Mouse (Mus musculus): ENCODE data around the gene Plpp1. TPM values are rescaled to one million over a fixed set of nuclear protein-coding genes. Genes with fewer than 3 reads are reported as not detected.
A peak's percentile ranks its signal among the peaks of the same experiment; 100 is the strongest.

Plpp1 gene
- polyA plus RNA-seq, 1 experiment from 2014 or later: 62.3 TPM

DNA sequence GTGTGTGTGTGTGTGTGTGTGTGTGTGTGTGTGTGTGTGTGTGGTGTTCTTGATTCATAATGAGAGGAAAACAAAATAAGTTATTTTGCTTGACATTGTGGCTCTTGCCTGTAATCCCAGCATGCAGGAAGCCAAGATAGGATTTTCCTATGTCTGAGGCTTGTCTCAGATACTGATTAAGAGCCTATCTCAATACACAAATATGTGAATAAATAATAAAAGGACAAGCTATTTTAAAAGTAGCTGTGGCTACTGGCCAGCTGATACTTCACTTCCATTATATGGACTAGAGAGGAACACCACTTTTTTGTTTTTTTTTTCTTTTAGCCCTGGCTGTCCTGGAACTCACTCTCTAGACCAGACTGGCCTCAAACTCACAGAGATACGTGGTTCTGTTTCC is 38.8 kb upstream of the Plpp1 start:
- Histone ChIP-seq H3K4me3 (no peak overlapping the region), H3K36me3 (replicated peaks) (no peaks in the 10 kb centered on the region), H3K4me1 (no peaks in the 10 kb centered on the region), H3K9ac (no peak overlapping the region), H3K27me3 (replicated peaks) (no peaks in the 10 kb centered on the region), H3K9me3 (no peaks in the 10 kb centered on the region; the same call in 1 of the 2 replicates), H3K4me2 (no peak overlapping the region), H3K27ac (no peak overlapping the region)
- ATAC-seq (replicated peaks): no peak
- 67% methylated on average over 1 of the region's 1 CpGs for WGBS

DNA sequence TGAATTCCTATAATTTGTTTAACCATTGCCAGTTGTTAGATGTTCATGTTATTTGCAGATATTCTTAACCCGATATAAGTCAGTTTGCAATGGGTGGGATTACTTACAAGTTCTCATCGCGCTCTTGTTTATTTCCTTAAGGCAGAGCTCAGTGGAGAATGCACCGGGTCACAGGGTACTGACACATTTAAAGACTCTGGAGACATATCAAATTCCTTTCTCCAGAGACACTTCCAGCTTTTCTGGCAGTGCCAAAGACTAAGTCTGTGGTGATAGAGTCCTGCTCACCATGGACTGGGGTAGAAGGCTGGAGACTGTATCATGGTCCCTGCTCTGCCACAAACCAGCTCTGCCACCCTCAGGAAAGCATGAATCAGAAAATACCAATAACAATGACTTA is 38.0 kb upstream of the Plpp1 start:
- Histone ChIP-seq H3K4me3 (no peak overlapping the region), H3K4me2 (no peak overlapping the region), H3K27ac (no peak overlapping the region), H3K9ac (no peak overlapping the region), H3K4me1 (no peaks in the 10 kb centered on the region), H3K27me3 (replicated peaks) (no peaks in the 10 kb centered on the region), H3K9me3 (no peaks in the 10 kb centered on the region; the same call in none of the 2 replicates), H3K36me3 (replicated peaks) (no peaks in the 10 kb centered on the region)
- no peak for ATAC-seq (replicated peaks)
- 85% methylated on average over 4 of the region's 4 CpGs for WGBS

DNA sequence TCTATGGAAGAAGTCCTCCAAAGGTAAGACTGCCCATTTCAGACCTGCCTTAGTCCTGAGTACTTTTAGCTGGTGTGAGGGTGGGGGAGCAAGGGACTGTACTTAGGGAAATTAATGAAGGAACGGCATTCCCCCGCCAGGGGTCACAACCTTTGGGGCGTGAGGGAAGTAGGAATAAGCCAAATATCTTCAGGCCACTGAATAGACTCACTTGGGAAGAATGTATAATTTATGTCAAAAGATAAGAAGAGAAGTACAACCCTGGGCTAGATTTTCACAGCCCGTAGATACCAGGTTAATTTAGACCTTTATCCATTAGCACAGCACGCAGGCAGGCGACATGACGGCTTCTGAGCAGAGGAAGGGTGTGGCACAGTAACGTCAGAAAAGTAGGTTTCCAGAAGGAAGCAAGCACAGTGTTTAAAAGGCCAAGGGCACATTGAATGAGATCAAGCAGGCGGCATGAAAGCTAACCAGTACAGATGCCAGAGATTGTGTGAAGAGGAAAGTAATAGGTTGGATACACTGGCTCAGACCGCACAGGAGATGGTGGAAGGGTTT is 37.0 kb upstream of the Plpp1 start:
- no peaks in the 10 kb centered on the region; the same call in none of the 2 replicates for H3K9me3 ChIP-seq
- no peak overlapping the region for H3K27ac ChIP-seq
- H3K4me1 ChIP-seq: no peaks in the 10 kb centered on the region
- H3K4me3 ChIP-seq: no peak overlapping the region
- H3K4me2 ChIP-seq: no peak overlapping the region
- H3K27me3 ChIP-seq (replicated peaks): no peaks in the 10 kb centered on the region
- no peak overlapping the region for H3K9ac ChIP-seq
- ATAC-seq (replicated peaks): no peak
- 83% methylated on average over 10 of the region's 10 CpGs for WGBS
- no peaks in the 10 kb centered on the region for H3K36me3 ChIP-seq (replicated peaks)

DNA sequence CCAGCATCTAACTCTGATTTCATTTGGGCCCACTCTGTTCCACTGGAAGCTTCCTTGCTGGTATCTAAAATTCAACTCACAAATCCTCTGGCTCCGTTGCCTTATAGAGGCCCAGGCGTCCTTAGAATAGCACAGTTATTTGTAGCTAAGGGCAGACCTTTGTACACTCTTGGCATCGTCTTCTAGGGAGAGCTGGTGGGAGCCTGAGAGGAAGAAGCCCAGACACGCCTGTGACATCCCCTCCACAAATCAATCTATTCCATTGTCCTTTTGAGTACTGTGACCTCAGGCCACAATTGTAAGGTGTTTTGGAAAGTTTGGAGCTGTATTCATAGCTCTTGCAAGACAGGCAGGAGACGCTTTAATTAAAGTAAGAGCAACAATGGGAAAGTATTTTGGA is 36.0 kb upstream of the Plpp1 start:
- ATAC-seq (replicated peaks): no peak
- no peak overlapping the region for H3K9ac ChIP-seq
- no peaks in the 10 kb centered on the region for H3K36me3 ChIP-seq (replicated peaks)
- H3K27me3 ChIP-seq (replicated peaks): no peaks in the 10 kb centered on the region
- WGBS: 87% methylated on average over 5 of the region's 5 CpGs
- H3K9me3 ChIP-seq: no peaks in the 10 kb centered on the region; the same call in none of the 2 replicates
- H3K4me1 ChIP-seq: no peaks in the 10 kb centered on the region
- H3K4me2 ChIP-seq: no peak overlapping the region
- no peak overlapping the region for H3K4me3 ChIP-seq
- H3K27ac ChIP-seq: no peak overlapping the region

DNA sequence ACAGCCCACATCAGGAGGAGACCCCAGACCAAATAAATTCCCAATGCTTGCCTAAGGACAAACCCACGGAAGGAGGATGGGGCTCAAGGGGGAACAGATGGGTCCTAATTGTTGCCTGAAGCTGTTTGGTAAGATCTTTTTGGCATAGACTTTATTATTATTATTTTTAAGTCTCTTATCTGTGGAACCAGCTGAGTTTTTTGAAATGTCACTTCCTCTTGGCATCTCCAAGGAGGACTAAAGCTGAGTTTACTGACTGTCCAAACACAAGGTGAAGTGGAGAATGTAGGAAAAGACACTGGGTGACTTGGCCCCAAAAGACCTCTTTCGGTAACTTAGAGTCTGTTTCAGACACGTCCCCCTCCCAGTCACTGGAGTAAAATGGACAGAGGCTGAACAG is 34.9 kb upstream of the Plpp1 start:
- ATAC-seq (replicated peaks): no peak
- Histone ChIP-seq H3K9me3 (no peaks in the 10 kb centered on the region; the same call in none of the 2 replicates), H3K4me1 (no peaks in the 10 kb centered on the region), H3K27me3 (replicated peaks) (no peaks in the 10 kb centered on the region), H3K4me2 (no peak overlapping the region), H3K36me3 (replicated peaks) (no peaks in the 10 kb centered on the region), H3K4me3 (no peak overlapping the region), H3K27ac (no peak overlapping the region), H3K9ac (no peak overlapping the region)
- 90% methylated on average over 3 of the region's 3 CpGs for WGBS

DNA sequence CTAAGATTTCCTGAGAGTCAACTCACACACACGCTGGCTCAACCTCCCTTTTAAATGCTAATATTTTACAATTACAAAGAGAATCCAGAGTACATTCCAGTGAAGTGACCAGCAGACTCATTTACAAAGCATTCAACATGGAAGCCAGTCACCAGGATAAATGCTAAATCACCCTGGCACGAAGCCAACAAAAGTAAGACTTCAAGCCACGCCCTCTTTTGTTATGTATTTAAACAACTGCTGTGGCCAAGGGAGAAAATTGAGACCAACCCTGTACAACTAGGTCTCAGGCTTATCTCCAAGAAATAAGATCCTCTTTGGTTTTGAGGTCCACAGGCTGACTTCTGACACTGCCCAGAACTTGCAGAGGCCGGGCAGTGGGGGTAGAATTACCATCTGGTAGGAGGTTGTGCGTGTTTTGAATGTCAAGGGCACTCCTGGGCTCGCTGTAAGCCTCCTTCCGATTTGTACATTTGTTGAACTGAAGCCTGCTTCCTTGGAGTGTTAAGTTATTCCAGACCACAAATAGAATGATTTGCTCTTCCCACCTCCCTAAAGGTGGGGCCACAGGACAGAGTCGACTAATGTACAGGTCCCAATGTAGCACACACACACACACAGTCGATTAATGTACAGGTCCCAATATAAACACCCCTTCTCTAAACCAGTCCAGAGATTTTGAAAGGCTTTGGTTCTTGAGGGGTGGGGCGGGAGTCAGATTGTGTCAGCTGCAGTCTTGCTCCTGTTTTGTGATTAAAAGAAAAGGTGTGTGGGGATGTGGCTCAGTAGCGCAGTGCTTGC is 29.9 kb upstream of the Plpp1 start:
- peak; percentile 30; the same call in 1 of the 2 replicates for ATAC-seq (replicated peaks)
- Histone ChIP-seq H3K27me3 (replicated peaks) (no peaks in the 10 kb centered on the region), H3K4me2 (no peak overlapping the region), H3K36me3 (replicated peaks) (no peaks in the 10 kb centered on the region), H3K27ac (no peak overlapping the region), H3K9me3 (no peaks in the 10 kb centered on the region; the same call in none of the 2 replicates), H3K4me3 (no peak overlapping the region), H3K4me1 (no peaks in the 10 kb centered on the region), H3K9ac (no peak overlapping the region)
- 30% methylated on average over 11 of the region's 11 CpGs for WGBS

DNA sequence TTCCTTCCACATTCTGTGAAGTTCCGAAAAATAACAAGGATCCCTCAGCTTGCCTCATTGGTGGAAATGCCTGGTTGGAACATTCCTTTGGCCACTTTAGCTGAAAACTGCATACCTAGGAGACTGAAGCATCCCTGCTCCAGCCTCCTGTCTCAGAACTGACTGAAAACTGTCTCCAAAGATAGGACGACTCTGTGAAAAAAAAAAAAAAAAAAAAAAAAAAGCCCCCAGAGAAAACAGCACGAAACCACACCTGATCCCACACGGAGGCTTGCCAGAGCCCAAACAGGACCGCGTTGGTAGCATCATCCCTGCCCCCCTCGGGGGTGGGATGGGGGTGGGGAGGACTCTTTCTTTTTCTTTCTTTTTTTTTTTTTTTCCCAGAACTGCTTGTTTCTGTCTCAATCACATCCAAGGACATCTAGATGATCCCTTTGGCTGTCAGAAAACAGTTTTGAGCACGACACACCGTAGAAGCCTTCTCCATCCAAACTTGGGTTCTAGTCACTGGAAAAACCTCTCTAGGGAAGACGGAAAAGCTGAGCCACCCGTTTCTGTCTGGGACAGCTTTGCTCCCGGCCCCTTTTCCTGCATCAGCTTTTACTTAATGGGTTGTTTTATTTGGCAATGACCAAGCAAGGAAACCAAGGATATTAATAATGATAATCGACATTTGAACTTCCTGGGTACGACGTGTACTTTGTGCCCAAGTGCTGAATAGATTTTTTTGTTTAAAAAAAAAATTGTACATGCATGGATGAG is 29.0 kb upstream of the Plpp1 start:
- Histone ChIP-seq H3K9me3 (no peaks in the 10 kb centered on the region; the same call in 1 of the 2 replicates), H3K27me3 (replicated peaks) (no peaks in the 10 kb centered on the region), H3K4me1 (no peaks in the 10 kb centered on the region), H3K9ac (no peak overlapping the region), H3K27ac (no peak overlapping the region), H3K4me3 (no peak overlapping the region), H3K4me2 (no peak overlapping the region), H3K36me3 (replicated peaks) (no peaks in the 10 kb centered on the region)
- WGBS: 48% methylated on average over 15 of the region's 15 CpGs
- no peak for ATAC-seq (replicated peaks)

DNA sequence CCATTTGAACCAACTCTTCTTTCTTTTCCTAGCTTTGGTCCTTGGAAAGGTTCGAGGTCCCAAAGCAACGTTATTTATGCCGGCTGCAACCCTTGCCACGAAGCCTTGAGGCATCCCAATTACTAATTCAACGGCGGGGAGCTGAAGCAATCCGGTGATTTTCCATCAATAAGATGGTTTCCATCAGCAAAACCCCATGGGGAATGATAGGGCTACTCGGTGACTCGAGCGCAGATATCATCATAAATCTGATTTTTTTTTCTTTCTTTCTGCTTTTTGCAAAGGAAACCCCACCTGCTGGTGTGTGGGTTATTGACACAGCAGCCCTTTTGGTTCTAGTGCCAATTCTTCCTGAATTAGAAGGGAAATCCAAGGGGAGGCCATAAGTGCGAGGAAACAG is 28.3 kb upstream of the Plpp1 start:
- Histone ChIP-seq H3K27me3 (replicated peaks) (no peaks in the 10 kb centered on the region), H3K9me3 (no peaks in the 10 kb centered on the region; the same call in 1 of the 2 replicates), H3K4me1 (no peaks in the 10 kb centered on the region), H3K4me3 (no peak overlapping the region), H3K36me3 (replicated peaks) (no peaks in the 10 kb centered on the region), H3K4me2 (no peak overlapping the region), H3K9ac (no peak overlapping the region), H3K27ac (no peak overlapping the region)
- WGBS: 51% methylated on average over 11 of the region's 11 CpGs
- no peak for ATAC-seq (replicated peaks)

DNA sequence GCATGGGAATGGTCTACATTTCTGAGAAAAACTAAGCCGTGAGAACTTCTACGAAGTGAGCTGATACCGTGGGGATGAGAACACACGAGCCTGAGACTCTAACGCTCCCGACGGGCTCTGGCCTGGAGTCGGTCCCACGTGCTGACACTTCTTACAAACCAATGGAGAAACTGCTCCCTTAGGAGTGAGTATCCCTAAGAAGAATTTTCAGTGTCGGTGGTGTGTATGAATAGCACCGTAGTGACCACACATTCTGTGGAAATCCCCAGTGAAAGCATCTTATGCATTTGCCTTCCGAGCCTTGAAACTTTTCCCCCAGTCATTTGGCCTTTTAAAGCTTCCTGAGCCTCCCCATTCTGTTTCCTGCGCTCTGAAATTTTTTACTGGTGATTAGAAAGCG is 27.7 kb upstream of the Plpp1 start:
- no peak for ATAC-seq (replicated peaks)
- Histone ChIP-seq H3K27me3 (replicated peaks) (no peaks in the 10 kb centered on the region), H3K27ac (no peak overlapping the region), H3K4me3 (no peak overlapping the region), H3K4me2 (no peak overlapping the region), H3K9me3 (no peaks in the 10 kb centered on the region), H3K4me1 (no peaks in the 10 kb centered on the region), H3K36me3 (replicated peaks) (no peaks in the 10 kb centered on the region), H3K9ac (no peak overlapping the region)
- WGBS: 81% methylated on average over 14 of the region's 14 CpGs

DNA sequence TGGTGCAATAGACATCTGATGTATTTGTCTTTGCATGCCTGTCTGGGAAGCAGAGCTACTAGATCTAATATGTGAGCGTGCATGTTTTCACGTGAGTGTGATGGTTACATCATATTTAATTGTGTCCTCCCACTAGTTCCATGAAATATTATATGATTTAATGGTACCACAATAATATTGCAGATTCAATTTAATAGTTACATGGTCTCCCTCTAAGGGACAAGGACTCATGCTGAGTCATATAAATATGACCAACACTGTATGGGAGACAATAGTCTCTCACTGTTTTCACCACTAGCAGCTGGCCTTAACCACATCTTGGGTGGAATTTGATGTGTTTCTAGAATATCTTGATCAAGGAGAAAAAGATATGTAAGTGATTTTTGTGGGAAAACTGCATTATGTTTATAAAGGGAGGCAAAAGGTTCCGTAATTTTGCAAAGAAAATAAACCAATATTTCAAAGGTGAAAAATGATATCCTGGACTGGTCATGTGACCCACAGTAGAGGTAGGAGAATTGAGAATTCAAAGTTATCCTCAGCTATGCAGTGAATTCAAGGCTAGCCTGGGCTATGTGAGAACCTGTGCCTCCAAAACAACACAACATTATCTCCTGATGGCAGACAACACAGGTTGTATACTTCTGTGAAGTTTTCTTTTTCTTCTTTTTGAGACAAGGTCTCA is 26.5 kb upstream of the Plpp1 start:
- Histone ChIP-seq H3K4me2 (no peak overlapping the region), H3K36me3 (replicated peaks) (no peaks in the 10 kb centered on the region), H3K9me3 (no peaks in the 10 kb centered on the region), H3K9ac (no peak overlapping the region), H3K4me1 (no peaks in the 10 kb centered on the region), H3K27me3 (replicated peaks) (no peaks in the 10 kb centered on the region), H3K4me3 (no peak overlapping the region), H3K27ac (no peak overlapping the region)
- ATAC-seq (replicated peaks): no peak
- WGBS: 93% methylated on average over 3 of the region's 3 CpGs

DNA sequence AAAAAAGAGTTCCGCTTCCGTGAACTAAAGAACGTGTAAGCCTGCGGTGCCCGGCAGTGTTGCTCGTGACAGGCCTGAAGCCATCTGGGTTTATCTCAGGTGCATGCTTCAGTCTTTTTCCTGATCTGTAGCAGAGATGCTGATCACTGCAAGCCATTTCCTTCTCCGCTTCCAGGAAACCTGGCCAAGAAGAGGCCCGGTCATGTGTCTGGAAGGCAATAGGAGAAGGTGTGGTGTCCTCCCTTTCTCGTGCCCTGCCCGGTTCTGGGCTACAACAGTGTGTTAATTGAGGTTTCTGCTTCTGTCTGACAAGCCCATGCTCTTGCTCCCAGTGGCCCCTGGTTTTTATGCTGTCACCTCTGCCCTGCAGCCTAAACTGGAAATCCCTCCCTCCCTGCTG is 24.7 kb upstream of the Plpp1 start:
- H3K4me2 ChIP-seq: no peak overlapping the region
- no peaks in the 10 kb centered on the region for H3K36me3 ChIP-seq (replicated peaks)
- no peak overlapping the region for H3K9ac ChIP-seq
- WGBS: 91% methylated on average over 10 of the region's 10 CpGs
- no peak overlapping the region for H3K4me3 ChIP-seq
- no peaks in the 10 kb centered on the region for H3K4me1 ChIP-seq
- no peaks in the 10 kb centered on the region for H3K9me3 ChIP-seq
- no peak overlapping the region for H3K27ac ChIP-seq
- no peak for ATAC-seq (replicated peaks)
- H3K27me3 ChIP-seq (replicated peaks): no peaks in the 10 kb centered on the region

DNA sequence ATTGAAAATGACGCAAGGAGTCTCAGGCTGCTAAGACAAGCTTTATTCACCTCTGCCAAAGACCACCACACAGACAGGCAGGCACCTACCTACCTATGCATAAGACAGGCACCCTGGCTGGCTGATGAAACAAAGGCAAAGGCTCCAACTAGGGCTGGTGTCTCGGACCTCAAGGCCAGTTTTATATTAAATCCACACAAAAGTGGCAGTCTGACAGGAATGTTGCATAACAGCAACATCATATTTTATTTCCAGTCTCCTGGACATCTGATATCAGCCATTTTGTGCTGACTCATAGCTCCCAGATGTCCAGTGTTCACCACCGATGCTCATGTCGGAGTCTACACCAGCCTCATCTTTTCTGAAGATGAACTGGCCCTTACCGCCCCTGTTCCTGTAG is 22.2 kb upstream of the Plpp1 start:
- Histone ChIP-seq H3K27ac (no peak overlapping the region), H3K36me3 (replicated peaks) (no peaks in the 10 kb centered on the region), H3K4me3 (no peak overlapping the region), H3K4me1 (no peaks in the 10 kb centered on the region), H3K9me3 (no peaks in the 10 kb centered on the region), H3K4me2 (no peak overlapping the region), H3K9ac (no peak overlapping the region), H3K27me3 (replicated peaks) (no peaks in the 10 kb centered on the region)
- 90% methylated on average over 5 of the region's 5 CpGs for WGBS
- ATAC-seq (replicated peaks): no peak
